Mouse (Mus musculus) ES-Bruce4 (cell line): Measurements from ENCODE around the gene Ang2.

Source experiments
- CTCF ChIP-seq: IDR thresholded peaks from one replicate; pipeline ENCODE4 v1.8.1; 2011; ENCODE audit warnings: low read depth, low read length
- EP300 ChIP-seq: IDR thresholded peaks from 2 replicates; pipeline ENCODE4 v1.6.1; 2011; ENCODE audit warnings: low read depth, low read length; ENCODE audit not compliant: insufficient read depth

- no peak for TF ChIP-seq EP300
- TF ChIP-seq CTCF = no peak
Observed at GRCm38 (mm10) chr14:51149164-51149563, 49.8 kb downstream of the Ang2 start.
